Mouse (Mus musculus) right cerebral cortex, adult 18-20 months (tissue): ENCODE data around the gene Cep131.
A peak's percentile ranks its signal among the peaks of the same experiment; 100 is the strongest.

Experiments used
- DNase-seq: peaks from one replicate; pipeline ENCODE4 v3.0.0; 2022; ENCODE audit warnings: mixed read lengths

Gene Cep131

GRCm38 (mm10) chr11:120047531-120048251 lies 38.9 kb downstream of the Cep131 start:
- no peak for DNase-seq

GRCm38 (mm10) chr11:120046553-120047191 lies 40.0 kb downstream of the Cep131 start, which contains the start of gene Aatk:
TSS of gene Aatk (minus strand) at chr11:120047167.
- no peak for DNase-seq

DNA sequence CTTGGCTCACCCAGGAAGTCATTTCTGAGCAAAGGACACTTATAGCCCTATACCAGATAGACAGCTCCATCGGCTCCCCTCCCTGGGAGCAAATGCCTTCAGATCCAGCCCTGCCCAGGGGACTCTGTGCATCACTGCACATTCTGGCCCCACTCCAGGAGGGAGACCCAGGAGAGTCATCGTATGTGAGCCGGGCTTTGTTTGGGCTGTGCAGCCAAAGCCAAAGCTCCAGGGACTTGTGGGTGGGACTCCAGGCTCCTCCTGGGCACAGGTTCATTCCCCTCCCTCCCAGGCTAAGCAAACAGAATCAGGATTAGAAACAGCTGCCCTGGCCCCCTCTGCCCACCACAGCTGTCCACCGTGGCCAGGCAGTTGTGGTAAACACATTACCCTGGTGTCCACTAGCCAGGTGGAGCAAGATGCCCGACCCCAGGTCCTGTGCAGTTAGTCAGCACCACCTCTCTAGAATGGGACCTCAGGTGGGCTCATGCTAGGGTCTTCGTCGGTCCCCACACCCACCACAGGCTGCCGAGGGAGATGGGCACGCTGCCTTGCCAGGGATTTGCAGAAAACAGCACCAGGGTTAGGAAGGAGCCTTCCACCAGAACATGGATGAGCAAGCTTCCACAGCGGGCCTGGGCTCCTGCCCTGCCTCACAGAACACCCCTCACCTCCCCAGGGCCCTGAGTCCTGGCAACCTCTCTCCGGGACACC lies 40.6 kb downstream of the Cep131 start:
- DNase-seq, result peak; percentile 60

DNA sequence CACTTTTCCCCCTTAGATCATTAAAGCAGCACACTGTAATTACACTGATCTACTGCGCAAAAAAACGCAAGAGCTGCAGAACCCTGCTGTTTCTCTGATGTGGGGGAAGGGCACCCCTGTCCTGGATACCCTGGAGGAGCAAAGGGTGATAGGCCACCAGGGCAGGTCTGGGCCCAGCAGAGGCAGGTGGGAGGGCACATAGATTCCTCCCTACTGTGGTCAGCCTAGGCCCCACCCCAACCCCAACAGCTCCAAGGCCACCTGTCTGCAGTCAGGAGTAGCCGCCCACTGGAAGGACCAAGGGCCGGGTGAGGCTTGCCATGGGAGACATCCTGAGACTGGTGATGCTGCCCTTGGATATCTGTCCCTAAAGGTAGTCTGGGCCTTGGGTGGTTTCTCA lies 41.3 kb downstream of the Cep131 start:
- no peak for DNase-seq

DNA sequence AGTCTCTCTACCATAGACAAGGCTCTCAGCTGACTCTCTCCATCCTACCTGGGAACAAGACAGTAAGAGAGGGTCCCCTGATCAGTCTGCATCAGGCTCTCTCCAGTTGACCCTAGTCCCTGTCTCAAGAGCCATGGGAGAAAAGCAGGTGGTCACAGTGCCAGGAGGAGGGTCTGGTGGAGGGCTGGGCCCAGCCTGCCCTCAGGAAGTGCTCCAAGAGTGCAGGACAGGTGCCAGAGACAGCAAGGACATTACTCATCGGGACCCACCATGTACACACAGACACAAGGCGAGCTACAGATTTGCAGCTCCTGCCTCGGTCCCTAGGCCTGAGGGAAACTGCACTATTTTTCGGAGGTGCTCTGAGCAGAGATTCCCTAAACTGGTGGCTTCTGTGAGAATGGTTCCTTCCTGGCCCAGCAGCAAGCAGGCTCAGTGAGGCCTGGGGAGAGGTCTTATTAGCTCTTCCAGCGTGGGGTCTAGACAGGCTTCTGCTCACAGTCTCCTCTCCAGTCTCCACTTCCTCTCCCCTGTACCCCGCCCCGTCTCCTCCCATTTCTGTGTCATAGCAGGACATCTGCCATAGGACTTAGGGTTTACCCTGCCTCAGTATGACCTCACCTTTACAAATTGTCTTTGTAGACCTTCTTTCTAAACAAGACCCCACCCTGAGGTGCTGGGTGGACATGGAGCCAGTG lies 44.3 kb downstream of the Cep131 start:
- DNase-seq, result no peak

GRCm38 (mm10) chr11:120041191-120042123 lies 45.2 kb downstream of the Cep131 start:
- peak; percentile 62 for DNase-seq

GRCm38 (mm10) chr11:120040440-120040839 lies 46.2 kb downstream of the Cep131 start:
- peak; percentile 85 for DNase-seq

GRCm38 (mm10) chr11:120039581-120039980 lies 47.0 kb downstream of the Cep131 start:
- DNase-seq, result peak; percentile 39

GRCm38 (mm10) chr11:120034762-120035161 lies 51.9 kb downstream of the Cep131 start:
- no peak for DNase-seq

DNA sequence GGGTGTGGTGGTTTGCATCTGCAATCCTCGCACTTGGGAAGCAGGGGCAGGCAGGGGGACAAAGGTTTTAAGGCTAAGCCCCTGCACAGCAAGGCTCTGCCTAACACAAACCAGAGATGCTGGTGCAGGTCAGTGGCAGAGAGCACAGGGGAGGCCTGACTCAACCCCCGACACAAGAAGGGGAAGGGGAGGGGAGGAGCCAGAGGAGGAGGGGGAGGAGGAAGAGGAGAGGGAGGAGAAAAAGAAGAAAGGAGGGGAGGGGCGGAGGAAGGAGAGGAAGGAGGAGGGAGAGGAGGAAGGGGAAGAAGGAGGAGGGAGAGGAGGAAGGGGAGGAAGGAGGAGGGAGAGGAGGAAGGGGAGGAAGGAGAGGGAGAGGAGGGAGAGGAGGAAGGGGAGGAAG lies 52.3 kb downstream of the Cep131 start:
- no peak for DNase-seq

DNA sequence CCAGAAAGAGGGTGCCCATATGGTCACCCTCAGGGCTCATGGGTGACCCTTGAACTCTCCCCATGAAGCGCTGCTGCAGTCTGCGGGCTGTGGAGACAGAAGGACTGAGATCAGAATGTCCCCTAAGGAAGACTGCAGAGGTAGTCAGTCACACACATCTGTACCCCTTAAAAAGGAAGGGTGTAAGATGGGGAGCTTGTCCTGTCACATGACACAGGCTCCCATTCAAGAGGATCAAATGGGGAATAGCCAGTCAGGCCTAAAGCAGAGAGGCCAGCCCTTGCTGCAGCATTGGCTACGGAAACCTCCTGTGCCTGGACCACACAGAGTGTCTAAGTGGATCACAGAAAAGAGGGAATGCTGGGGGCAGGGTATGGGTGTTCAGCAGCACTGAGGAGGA lies 53.2 kb downstream of the Cep131 start:
- no peak for DNase-seq

DNA sequence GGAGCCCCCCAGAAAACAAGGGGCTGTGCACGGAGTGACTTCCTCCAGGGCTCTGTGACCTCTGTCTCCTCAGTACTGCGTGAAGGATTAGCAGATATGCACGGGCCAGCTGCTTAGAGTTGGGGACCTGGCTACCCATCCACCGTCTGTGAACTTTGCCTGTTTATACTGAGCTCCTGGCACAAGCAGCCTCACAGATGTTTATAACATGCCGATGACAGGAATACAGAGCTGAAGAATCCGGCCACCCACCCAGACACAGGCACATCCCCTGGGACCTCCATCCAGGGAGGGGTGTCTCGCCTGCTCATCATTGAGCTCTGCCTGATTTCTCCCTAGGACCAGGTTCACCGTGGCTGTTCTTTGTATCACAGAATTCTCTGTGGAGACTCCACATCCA lies 54.6 kb downstream of the Cep131 start:
- DNase-seq, result no peak

- DNase-seq, result no peak
Measured at GRCm38 (mm10) chr11:120030145-120030901, 56.3 kb downstream of the Cep131 start.

DNA sequence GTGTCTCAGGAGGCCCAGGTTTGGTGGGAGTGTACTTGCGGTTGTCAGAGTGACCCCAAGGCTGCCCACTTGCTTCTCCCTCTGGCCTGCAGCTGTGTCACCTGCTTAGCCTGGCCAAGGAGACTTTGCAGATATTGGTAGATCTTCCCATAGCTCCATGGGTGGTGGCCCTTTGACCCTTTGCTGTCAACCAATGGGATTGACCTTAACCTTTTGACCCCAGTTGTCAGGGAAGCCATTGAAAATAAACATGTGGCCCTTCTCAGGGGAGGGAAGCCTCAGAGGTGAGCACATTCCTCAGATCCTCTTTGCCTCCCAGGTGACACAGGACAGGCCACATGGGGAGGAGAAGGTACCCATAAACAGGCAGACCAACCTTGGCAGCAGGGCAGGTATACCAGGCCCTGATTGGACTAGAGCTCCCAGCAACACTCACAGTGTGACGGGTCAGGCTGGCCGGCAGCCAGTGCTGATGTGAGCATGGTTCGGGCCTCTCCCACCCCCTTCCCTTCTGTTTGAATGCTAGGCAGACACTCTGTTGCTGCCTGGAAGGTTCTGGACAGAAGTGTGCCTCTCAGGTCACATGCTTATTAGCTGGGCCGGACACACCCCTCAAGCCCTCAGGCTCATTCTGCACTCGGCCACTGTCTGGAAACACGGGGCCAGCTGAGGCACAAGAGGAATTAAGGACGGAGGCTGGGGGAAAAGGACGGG lies 57.0 kb downstream of the Cep131 start:
- DNase-seq, result no peak

DNA sequence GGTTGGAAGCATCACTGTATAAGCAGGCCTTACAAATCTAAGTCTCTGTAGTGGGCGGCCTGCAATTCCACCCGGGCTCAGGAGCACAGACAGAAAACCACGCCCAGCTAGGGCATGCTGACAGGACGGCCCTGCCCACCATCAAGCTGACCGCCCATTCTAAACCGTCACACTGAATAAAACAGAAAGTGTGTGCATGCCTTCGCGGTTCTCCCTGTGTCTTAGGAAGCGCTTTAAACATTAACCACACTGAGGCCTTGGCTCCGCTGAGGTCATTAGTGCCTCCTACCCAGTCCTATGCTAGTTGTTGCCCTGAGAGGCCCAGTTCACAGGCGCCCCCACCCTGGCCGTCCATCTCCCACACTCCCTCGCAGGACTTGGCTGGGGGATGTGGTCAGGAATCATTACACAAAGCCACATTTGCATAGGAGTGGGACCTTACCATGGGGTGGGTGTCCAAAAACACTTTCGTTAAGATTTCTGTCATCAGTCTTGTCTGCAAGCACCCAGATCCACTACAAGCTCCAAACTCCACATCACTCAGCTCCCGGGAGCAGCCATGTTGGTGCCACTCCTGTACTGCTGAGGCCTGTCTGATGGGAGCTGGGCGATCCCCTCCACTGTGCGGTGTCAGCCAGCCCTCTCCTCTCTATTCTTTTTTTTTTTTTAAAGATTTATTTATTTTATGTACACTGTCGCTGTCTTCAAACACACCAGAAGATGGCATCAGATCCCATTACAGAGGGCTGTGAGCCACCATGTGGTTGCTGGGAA lies 58.1 kb downstream of the Cep131 start:
- no peak for DNase-seq

DNA sequence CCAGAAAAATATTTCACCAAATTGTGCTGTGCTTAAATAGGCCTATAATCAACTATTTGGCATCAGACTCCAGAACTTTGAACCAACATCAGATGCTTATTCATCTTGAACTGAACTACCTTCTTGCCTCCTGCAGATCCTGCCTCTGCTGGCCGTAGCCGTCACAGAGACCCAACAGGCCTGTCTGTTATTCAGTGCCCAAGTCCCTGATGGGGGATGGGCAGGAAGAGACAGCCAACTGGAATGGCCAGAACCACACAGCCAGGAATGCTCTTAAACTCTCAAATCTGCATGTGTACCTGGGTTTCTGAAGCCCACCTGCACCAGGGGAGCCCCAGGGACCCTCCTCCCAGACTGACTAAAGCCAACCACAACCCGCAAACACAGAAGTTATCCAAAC lies 59.7 kb downstream of the Cep131 start:
- DNase-seq, result no peak

DNA sequence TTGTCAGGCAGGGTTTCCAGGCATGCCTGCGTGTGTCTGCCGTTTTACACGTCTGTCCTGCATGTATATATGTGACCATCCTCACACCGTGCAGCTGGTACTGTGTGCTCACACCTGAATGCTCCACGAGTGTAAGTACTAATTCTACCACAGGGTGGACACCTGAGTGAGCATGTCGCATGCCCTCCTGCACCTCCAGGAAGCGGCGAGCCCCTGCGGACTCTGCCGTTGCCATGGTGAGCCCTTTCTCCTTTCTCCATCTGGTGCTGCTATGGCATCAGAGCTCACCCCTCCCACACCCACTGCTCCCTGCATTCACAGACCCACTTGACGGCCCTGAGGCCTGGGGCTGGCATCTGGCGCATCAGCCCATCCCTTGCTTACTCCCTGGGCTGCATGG lies 63.8 kb downstream of the Cep131 start:
- no peak for DNase-seq

DNA sequence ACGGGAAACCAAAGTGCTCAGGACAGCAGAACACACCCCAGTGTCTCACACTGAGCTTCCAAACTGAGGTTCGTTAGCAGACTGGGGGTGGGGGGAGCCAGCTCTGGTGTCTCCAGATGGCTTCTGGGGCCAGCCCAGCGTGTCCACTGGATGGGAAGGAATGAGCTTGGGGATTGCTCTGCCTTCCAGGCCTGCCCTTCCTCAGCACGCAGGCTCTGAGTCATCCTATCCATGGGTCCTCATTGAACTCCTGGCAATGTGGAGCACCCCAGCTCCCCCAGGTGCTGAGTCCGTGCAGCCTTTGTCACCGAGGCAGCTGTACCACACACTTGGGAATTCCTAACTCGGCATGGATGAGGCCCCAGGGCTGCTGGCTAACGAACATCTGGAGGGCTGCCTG lies 64.4 kb downstream of the Cep131 start:
- no peak for DNase-seq

DNA sequence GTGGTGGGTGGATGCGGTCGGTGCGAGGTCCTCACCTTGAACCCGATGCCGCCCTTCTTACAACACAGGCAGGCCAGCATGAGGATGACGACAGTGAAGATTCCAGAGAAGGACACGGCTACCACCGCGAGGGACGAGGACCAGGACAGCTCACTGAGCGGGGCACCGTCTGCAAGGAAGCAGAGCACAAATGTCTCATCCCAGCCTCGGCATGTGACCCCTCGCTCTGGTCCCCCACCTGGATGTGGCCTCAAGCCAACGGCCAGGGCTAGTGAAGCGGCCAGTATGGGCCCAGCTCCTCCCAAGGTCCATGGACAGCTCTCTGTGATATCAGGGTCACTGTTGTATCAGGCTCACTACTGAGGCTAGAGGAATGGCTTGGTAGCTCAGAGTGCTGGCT lies 65.3 kb downstream of the Cep131 start:
- DNase-seq, result no peak
